Mouse (Mus musculus) C2C12 (cell line): ENCODE results near the gene Mfsd6l.

Source experiments
- CEBPB ChIP-seq: IDR thresholded peaks from one replicate; pipeline ENCODE4 v1.6.1; 2011; ENCODE audit warnings: low read depth, mild to moderate bottlenecking, control low read depth, moderate library complexity
- CTCF ChIP-seq: IDR thresholded peaks from one replicate; pipeline ENCODE4 v1.5.1; 2011; ENCODE audit not compliant: control insufficient read depth, insufficient read depth, insufficient read length
- MYOD1 ChIP-seq: IDR thresholded peaks from one replicate; pipeline ENCODE4 v1.6.1; 2011; ENCODE audit warnings: low read depth; ENCODE audit not compliant: control insufficient read depth, insufficient read length
- USF1 ChIP-seq: IDR thresholded peaks from one replicate; pipeline ENCODE4 v1.6.1; 2011; ENCODE audit warnings: low read depth, mild to moderate bottlenecking, control low read depth, moderate library complexity

DNA sequence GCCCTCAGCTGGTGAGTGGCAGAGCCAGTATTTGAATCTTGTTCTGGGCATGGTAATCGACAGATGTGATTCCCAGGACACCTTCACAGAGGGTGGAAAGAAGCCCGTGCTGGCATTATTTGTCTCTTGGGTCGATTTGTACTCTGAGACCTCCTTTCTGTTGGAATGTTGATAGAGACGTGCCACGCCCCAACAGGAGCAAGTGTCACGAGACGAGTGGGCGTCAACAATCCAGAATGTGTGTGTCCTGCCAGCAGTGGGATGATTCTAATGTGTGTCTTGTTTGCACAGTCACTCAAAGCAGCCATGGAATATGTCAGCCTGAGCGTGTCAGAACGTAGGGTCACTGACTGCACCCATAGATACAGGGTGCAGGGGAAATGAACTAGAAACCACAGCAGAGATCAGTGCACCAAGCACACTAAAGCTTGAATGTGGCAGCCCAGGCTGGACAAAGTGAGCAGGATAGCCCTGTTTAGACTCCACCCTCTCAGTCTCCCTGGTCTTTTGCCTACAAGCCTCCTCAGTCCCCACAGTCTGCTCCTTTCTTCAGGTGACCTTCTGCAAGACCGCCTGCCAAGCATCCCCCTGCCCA is 23.9 kb upstream of the Mfsd6l start:
- no peak for TF ChIP-seq MYOD1
- TF ChIP-seq CTCF, result no peak
- no peak for TF ChIP-seq USF1
- no peak for TF ChIP-seq CEBPB
